ENCODE assay signal across 1 mouse cellular context in the genomic region with DNA sequence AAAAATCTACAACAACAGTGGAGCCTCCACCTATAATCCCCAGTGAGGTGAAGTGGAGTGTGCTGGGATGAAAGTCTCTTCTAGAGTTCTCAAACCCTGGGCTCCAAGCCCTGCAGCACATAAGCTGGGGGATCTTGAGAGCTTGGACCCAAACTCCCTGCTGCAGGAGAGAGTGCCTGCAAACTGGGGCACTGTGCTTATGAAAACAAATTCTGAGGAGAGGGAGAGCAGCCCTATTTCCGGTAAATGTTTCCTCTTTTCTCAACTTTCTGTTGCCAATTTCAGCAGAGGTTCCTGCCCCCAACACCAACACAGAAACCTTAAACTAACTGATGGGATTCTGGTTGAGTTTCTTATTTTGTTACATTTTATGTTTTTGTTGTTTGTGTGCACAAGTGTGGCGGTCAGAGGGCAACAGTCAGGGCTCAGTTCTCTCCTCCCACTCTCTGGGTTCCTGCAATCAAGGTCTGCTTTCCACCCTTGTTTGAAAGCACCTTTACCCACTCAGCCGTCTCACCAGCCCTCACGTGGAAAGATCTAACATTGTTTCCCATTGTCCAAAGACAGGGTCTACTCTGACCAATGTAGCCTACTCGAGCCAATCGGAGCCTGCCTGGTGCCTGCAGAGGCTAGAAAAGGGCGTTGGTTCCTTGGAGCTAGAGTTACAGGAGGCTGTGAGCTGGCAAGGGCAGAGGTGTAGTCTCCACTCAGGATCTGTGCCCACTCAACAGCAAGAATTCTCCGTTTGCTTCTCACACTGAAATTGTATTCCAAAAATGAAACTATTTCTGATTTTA.
A peak's percentile ranks its signal among the peaks of the same experiment; 100 is the strongest.
TF ChIP-seq lines count a peak whose summit lies in the region.

No protein-coding gene starts in this region.

TF ChIP-seq in CH12.LX, 34 proteins besides CTCF, POLR2A, EP300 and RAD21:
- TF ChIP-seq ZKSCAN1 (IDR thresholded peaks at IDR 0.05; ENCODE audit: borderline replicate concordance, low read depth, low read length) (no peak), TBP (conservative IDR thresholded peaks at IDR 0.05; ENCODE audit: low read depth, low read length) (peak; percentile 60; the same call in 1 of the 2 replicates), RCOR1 (conservative IDR thresholded peaks at IDR 0.05; ENCODE audit: low read depth, low read length) (no peak), MXI1 (IDR thresholded peaks at IDR 0.05; ENCODE audit: low read depth, low read length) (peak; percentile 43; the same call in 1 of the 2 replicates), ZC3H11A (IDR thresholded peaks at IDR 0.05; ENCODE audit: low read depth, low read length) (no peak), CHD2 (IDR thresholded peaks at IDR 0.05; ENCODE audit: low read length) (no peak), PAX5 (IDR thresholded peaks at IDR 0.05; ENCODE audit: low read length) (no peak), USF2 (conservative IDR thresholded peaks at IDR 0.05; ENCODE audit: low read depth, low read length) (no peak), POLR2AphosphoS2 (IDR thresholded peaks at IDR 0.05; ENCODE audit: low read depth, low read length) (no peak), KAT2A (IDR thresholded peaks at IDR 0.05; ENCODE audit: insufficient replicate concordance, low read length) (no peak), MAZ (IDR thresholded peaks at IDR 0.05; ENCODE audit: low read depth, low read length) (no peak), GABPA (IDR thresholded peaks at IDR 0.05; ENCODE audit: insufficient replicate concordance, low read depth, low read length) (no peak), ELF1 (IDR thresholded peaks at IDR 0.05; ENCODE audit: low read depth, low read length) (peak; percentile 47; the same call in 1 of the 2 replicates), USF1 (IDR thresholded peaks at IDR 0.05; ENCODE audit: low read depth, low read length) (no peak), ETS1 (conservative IDR thresholded peaks at IDR 0.05; ENCODE audit: low read depth, low read length) (no peak), CHD1 (IDR thresholded peaks at IDR 0.05; ENCODE audit: low read depth, low read length) (no peak), NELFE (IDR thresholded peaks at IDR 0.05; ENCODE audit: low read depth, low read length) (no peak), ZNF384 (IDR thresholded peaks at IDR 0.05; ENCODE audit: low read depth, low read length) (no peak), IRF4 (IDR thresholded peaks at IDR 0.05; ENCODE audit: low read depth, low read length) (0 out of 2 replicates have a peak, but pooled peaks have one; percentile 8), BHLHE40 (IDR thresholded peaks at IDR 0.05; ENCODE audit: low read depth, low read length) (peak; percentile 68), MAX (IDR thresholded peaks at IDR 0.05; ENCODE audit: low read length) (peak; percentile 45; the same call in 1 of the 2 replicates), JUN (IDR thresholded peaks at IDR 0.05; ENCODE audit: insufficient read depth, low read depth, low read length) (no peak), MYC (IDR thresholded peaks at IDR 0.05; ENCODE audit: low read depth, low read length) (0 out of 2 replicates have a peak, but pooled peaks have one; percentile 27), MEF2A (IDR thresholded peaks at IDR 0.05; ENCODE audit: borderline replicate concordance, low read depth, low read length) (0 out of 2 replicates have a peak, but pooled peaks have one; percentile 20), SMC3 (IDR thresholded peaks at IDR 0.05; ENCODE audit: low read depth, low read length) (no peak), ZMIZ1 (IDR thresholded peaks at IDR 0.05; ENCODE audit: low read depth, low read length) (0 out of 2 replicates have a peak, but pooled peaks have one; percentile 23), TCF12 (IDR thresholded peaks at IDR 0.05; ENCODE audit: low read depth, low read length) (peak; percentile 21; the same call in 1 of the 2 replicates), HCFC1 (IDR thresholded peaks at IDR 0.05; ENCODE audit: low read depth, low read length) (no peak), NRF1 (IDR thresholded peaks at IDR 0.05; ENCODE audit: low read depth, low read length) (no peak), MAFK (IDR thresholded peaks at IDR 0.05; ENCODE audit: insufficient replicate concordance, low read length) (no peak), UBTF (IDR thresholded peaks at IDR 0.05; ENCODE audit: low read depth, low read length) (no peak), JUND (conservative IDR thresholded peaks at IDR 0.05; ENCODE audit: low read depth, low read length) (no peak), SIN3A (IDR thresholded peaks at IDR 0.05; ENCODE audit: low read length) (0 out of 2 replicates have a peak, but pooled peaks have one; percentile 16), E2F4 (IDR thresholded peaks at IDR 0.05; ENCODE audit: insufficient replicate concordance, low read depth, low read length) (no peak)
